Comparison of ENCODE assay signal across 17 mouse cellular contexts in the genomic region with DNA sequence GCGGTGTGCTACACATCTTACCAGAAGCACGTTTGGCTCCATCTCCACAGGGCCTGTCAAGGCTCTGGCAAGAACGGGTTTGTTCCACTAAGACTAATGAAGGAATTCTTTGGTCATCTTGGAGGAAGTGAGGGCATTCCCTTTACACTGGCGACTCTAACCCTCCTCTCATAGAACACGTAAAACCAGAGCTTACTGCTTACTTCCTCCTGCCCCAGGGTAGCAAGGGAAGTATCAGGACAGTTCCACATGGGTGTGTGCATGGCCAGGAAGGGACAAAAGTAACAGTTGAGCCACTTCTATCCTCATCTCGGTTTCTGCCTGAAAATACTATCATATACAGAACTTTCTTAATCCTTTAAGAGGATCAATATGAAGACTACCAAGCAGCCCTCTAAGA.
"Had no signal": no experiment of that assay in that cellular context is flagged by ENCODE, and none has a peak within 500 bp of the region (broad histone marks: within the 10 kb centered on the region; RNA-seq: fewer than 3 reads in every experiment).

No protein-coding gene starts in this region.

- H3K27me3 ChIP-seq: liver, embryonic 13.5 days; megakaryocyte, embryonic 14.5 days; midbrain, embryonic 13.5 days had no signal

- H3K27ac ChIP-seq: kidney, postnatal 0 days; liver, embryonic 13.5 days; midbrain, embryonic 10.5 days; midbrain, embryonic 13.5 days; stomach, postnatal 0 days had no signal

- H3K9ac ChIP-seq: liver, embryonic 13.5 days; midbrain, embryonic 13.5 days had no signal

- H3K4me3 ChIP-seq: liver, embryonic 13.5 days; megakaryocyte, embryonic 14.5 days; midbrain, embryonic 10.5 days; midbrain, embryonic 13.5 days had no signal

- H3K36me3 ChIP-seq: liver, embryonic 13.5 days; midbrain, embryonic 10.5 days had no signal

- DNase-seq: kidney, adult 2 months; kidney, postnatal 25 days; liver, embryonic 13.5 days; lung, adult 2 months; lung, postnatal 14 days; lung, postnatal 4 days; right cerebral cortex, postnatal 14 days; right cerebral cortex, postnatal 4 days; thymus, adult 2 months; thymus, postnatal 14 days had no signal

- H3K9me3 ChIP-seq: liver, embryonic 13.5 days; megakaryocyte, embryonic 14.5 days; midbrain, embryonic 10.5 days; midbrain, embryonic 13.5 days had no signal

- ATAC-seq: intestine, postnatal 0 days; midbrain, embryonic 13.5 days; midbrain, embryonic 16.5 days had no signal

- H3K4me1 ChIP-seq: liver, embryonic 13.5 days; midbrain, embryonic 10.5 days; midbrain, embryonic 13.5 days had no signal

- H3K4me2 ChIP-seq: liver, embryonic 13.5 days; midbrain, embryonic 13.5 days had no signal
